Mouse (Mus musculus): ENCODE measurements around the gene Pax2. TPM values are rescaled to one million over a fixed set of nuclear protein-coding genes. Genes with fewer than 3 reads are reported as not detected.
A peak's percentile ranks its signal among the peaks of the same experiment; 100 is the strongest.

Gene Pax2
- total and polyA plus RNA-seq, 3 experiments = not detected

DNA sequence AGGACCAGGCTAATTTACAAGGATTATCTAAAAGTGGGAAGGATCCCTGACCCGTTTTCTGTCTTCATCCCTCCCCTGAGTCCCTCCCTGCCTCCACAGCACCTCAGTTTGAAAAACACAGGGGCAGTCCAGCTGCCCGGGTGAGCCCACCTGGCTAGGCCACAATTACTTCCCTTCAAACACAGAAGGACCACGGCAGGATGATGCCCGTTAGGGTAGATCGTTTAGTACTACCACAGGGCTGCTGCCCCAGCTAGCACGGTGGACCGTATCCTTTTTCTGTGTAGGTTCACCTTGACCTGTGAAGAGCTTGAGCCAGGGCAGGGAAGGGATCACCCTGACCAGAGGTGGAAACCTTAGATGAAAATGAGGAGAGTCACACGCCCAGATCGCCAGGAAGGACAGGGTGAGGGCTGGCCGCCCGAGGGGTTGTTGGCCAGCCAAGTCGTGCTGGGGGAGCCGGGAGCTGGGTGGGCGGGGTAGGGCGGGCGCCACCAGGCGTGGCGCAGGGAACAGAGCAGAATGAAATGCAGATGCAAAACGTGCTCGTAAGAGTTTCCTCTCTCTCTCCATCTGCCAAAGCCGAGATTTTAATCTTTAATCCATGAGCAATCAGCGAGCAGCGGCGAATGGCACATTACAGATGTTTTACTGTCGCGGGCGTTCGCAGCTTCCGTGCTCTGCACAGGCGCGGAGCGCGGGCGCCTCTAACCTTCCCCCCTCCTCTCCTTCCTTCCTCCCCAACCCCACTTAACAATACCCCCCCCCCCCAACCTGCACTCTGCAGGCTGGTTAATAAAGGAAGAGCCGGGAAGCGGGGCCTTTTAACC lies 32.0 kb upstream of the Pax2 start:
- Histone ChIP-seq H3K27ac (no peak overlapping the region), H3K4me1 (ENCODE audit: control insufficient read depth, insufficient read depth, low read length) (no peaks in the 10 kb centered on the region), H3K36me3 (ENCODE audit: control insufficient read depth, insufficient read depth, low read length) (no peaks in the 10 kb centered on the region), H3K4me3 (no peak overlapping the region), H3K27me3 (ENCODE audit: control insufficient read depth, insufficient read depth, low read length) (peaks cover 18% of the 10 kb centered on the region), H3K79me2 (replicated peaks; ENCODE audit: control insufficient read depth, insufficient read depth, low read length) (no peaks in the 10 kb centered on the region), H3K9ac (ENCODE audit: low read depth, low read length) (no peak overlapping the region)
- no peak for TF ChIP-seq EP300 (IDR thresholded peaks at IDR 0.05; ENCODE audit: insufficient read depth, low read depth, low read length)
- no peak for TF ChIP-seq POLR2A (IDR thresholded peaks at IDR 0.05; ENCODE audit: insufficient read depth, low read depth, low read length)
- no peak for TF ChIP-seq CTCF (IDR thresholded peaks at IDR 0.05)
- intact Hi-C loops (cut with DNase I) = no loop called here
- no peak for DNase-seq
- WGBS = 3% methylated on average over 36 of the region's 36 CpGs

- 2% methylated on average over 55 of the region's 55 CpGs for WGBS
- H3K79me2 ChIP-seq (replicated peaks; ENCODE audit: control insufficient read depth, insufficient read depth, low read length) = no peaks in the 10 kb centered on the region
- no peaks in the 10 kb centered on the region for H3K4me1 ChIP-seq (ENCODE audit: control insufficient read depth, insufficient read depth, low read length)
- peaks cover 12% of the 10 kb centered on the region for H3K27me3 ChIP-seq (ENCODE audit: control insufficient read depth, insufficient read depth, low read length)
- intact Hi-C loops (cut with DNase I) = no loop called here
- H3K27ac ChIP-seq = peak overlapping the region; percentile 5; the same call in 1 of the 2 replicates
- peak overlapping the region; percentile 71 for H3K9ac ChIP-seq (ENCODE audit: low read depth, low read length)
- H3K4me3 ChIP-seq = peak overlapping the region; percentile 52
- no peaks in the 10 kb centered on the region for H3K36me3 ChIP-seq (ENCODE audit: control insufficient read depth, insufficient read depth, low read length)
- no peak for TF ChIP-seq POLR2A (IDR thresholded peaks at IDR 0.05; ENCODE audit: insufficient read depth, low read depth, low read length)
- peak; percentile 49 to 58 for DNase-seq
Measured at GRCm38 (mm10) chr19:44725951-44726791, 29.7 kb upstream of the Pax2 start.

DNA sequence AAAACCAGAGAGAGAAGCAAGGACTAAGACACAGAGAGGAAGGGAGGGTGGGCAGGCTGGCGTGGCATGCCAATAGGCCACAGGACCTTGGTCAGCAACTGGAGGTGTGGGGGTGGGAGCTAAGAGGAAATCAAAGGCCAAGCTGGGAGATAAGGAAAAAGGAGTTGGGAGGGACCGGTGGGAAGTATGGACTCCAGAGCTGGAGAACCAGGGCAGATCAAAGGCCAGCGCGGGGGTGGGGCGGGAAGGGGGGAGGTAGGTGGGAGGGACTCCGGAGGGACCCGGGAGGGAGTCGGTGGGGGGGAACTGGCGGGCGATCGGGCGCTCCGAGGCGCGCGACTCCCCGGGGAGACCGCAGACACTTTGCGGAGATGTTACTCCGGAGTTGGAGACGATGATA lies 21.7 kb upstream of the Pax2 start:
- Histone ChIP-seq H3K79me2 (replicated peaks; ENCODE audit: control insufficient read depth, insufficient read depth, low read length) (no peaks in the 10 kb centered on the region), H3K27ac (no peak overlapping the region), H3K4me3 (no peak overlapping the region), H3K27me3 (ENCODE audit: control insufficient read depth, insufficient read depth, low read length) (peaks cover 11% of the 10 kb centered on the region; the same call in 1 of the 2 replicates), H3K4me1 (ENCODE audit: control insufficient read depth, insufficient read depth, low read length) (no peaks in the 10 kb centered on the region), H3K9ac (ENCODE audit: low read depth, low read length) (no peak overlapping the region), H3K36me3 (ENCODE audit: control insufficient read depth, insufficient read depth, low read length) (no peaks in the 10 kb centered on the region)
- WGBS = 4% methylated on average over 21 of the region's 21 CpGs
- intact Hi-C loops (cut with DNase I) = no loop called here
- no peak for DNase-seq
- no peak for TF ChIP-seq CTCF (IDR thresholded peaks at IDR 0.05)
- TF ChIP-seq POLR2A (IDR thresholded peaks at IDR 0.05; ENCODE audit: insufficient read depth, low read depth, low read length) = no peak
- no peak for TF ChIP-seq EP300 (IDR thresholded peaks at IDR 0.05; ENCODE audit: insufficient read depth, low read depth, low read length)

- Histone ChIP-seq H3K4me1 (ENCODE audit: control insufficient read depth, insufficient read depth, low read length) (no peaks in the 10 kb centered on the region), H3K4me3 (no peak overlapping the region), H3K27me3 (ENCODE audit: control insufficient read depth, insufficient read depth, low read length) (peaks cover 11% of the 10 kb centered on the region; the same call in 1 of the 2 replicates), H3K79me2 (replicated peaks; ENCODE audit: control insufficient read depth, insufficient read depth, low read length) (no peaks in the 10 kb centered on the region), H3K36me3 (ENCODE audit: control insufficient read depth, insufficient read depth, low read length) (no peaks in the 10 kb centered on the region), H3K27ac (no peak overlapping the region), H3K9ac (ENCODE audit: low read depth, low read length) (no peak overlapping the region)
- TF ChIP-seq POLR2A (IDR thresholded peaks at IDR 0.05; ENCODE audit: insufficient read depth, low read depth, low read length) (no peak), CTCF (IDR thresholded peaks at IDR 0.05) (no peak), EP300 (IDR thresholded peaks at IDR 0.05; ENCODE audit: insufficient read depth, low read depth, low read length) (no peak)
- WGBS = 1% methylated on average over 33 of the region's 33 CpGs
- no peak for DNase-seq
- intact Hi-C loops (cut with DNase I) = no loop called here
Measured at GRCm38 (mm10) chr19:44734682-44735081, 21.2 kb upstream of the Pax2 start.

- no peaks in the 10 kb centered on the region for H3K79me2 ChIP-seq (replicated peaks; ENCODE audit: control insufficient read depth, insufficient read depth, low read length)
- no peaks in the 10 kb centered on the region for H3K36me3 ChIP-seq (ENCODE audit: control insufficient read depth, insufficient read depth, low read length)
- no peak overlapping the region for H3K4me3 ChIP-seq
- H3K27ac ChIP-seq = no peak overlapping the region
- intact Hi-C loops (cut with DNase I) = no loop called here
- DNase-seq = no peak
- 6% methylated on average over 16 of the region's 16 CpGs for WGBS
- no peak overlapping the region for H3K9ac ChIP-seq (ENCODE audit: low read depth, low read length)
- H3K4me1 ChIP-seq (ENCODE audit: control insufficient read depth, insufficient read depth, low read length) = no peaks in the 10 kb centered on the region
- peaks cover 10% of the 10 kb centered on the region for H3K27me3 ChIP-seq (ENCODE audit: control insufficient read depth, insufficient read depth, low read length)
- TF ChIP-seq CTCF (IDR thresholded peaks at IDR 0.05) (peak; percentile 16; the same call in 1 of the 2 replicates), POLR2A (IDR thresholded peaks at IDR 0.05; ENCODE audit: insufficient read depth, low read depth, low read length) (no peak)
Measured at GRCm38 (mm10) chr19:44740300-44740699, 15.5 kb upstream of the Pax2 start.

All from heart, adult 2 months (tissue).